Mouse (Mus musculus) bone marrow, adult 2 months (tissue): ENCODE measurements around the gene A530064D06Rik.

Experiments
- CTCF ChIP-seq: fragments of 200-500 bp; IDR thresholded peaks from 2 replicates; pipeline ENCODE4 v1.5.1; 2011; ENCODE audit warnings: low read length, control low read depth; ENCODE audit not compliant: control insufficient read depth, insufficient read depth
- POLR2A ChIP-seq: fragments of 200-500 bp; IDR thresholded peaks from 2 replicates; pipeline ENCODE4 v1.6.1; 2011; ENCODE audit warnings: low read depth, mild to moderate bottlenecking, control low read depth, low read length, borderline replicate concordance; ENCODE audit not compliant: control insufficient read depth

DNA sequence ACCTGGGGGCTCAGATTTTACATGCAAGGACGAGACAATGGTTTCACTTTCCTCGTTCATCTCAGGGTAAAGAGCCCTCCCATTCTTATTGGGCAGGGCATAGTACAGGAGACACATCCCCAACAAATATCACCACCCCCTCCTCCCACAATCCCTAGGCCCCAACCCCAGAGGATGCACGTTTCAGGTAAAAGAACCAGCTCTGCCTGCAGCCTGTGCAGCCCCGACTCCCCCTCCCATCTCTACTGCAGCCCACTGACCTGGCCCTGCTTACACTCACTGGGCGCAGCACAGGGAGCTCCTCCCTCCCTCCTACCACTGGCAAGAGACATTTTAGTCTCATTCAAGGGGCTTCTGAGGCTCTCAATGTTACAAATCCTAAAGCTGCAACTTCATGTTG, 46.4 kb upstream of the A530064D06Rik start:
- no peak for TF ChIP-seq CTCF
- TF ChIP-seq POLR2A: no peak
